Mouse (Mus musculus): Measurements from ENCODE around the gene Itga1. TPM values are rescaled to one million over a fixed set of nuclear protein-coding genes. Genes with fewer than 3 reads are reported as not detected.

Itga1 gene
- total and polyA plus RNA-seq, 3 experiments: not detected

DNA sequence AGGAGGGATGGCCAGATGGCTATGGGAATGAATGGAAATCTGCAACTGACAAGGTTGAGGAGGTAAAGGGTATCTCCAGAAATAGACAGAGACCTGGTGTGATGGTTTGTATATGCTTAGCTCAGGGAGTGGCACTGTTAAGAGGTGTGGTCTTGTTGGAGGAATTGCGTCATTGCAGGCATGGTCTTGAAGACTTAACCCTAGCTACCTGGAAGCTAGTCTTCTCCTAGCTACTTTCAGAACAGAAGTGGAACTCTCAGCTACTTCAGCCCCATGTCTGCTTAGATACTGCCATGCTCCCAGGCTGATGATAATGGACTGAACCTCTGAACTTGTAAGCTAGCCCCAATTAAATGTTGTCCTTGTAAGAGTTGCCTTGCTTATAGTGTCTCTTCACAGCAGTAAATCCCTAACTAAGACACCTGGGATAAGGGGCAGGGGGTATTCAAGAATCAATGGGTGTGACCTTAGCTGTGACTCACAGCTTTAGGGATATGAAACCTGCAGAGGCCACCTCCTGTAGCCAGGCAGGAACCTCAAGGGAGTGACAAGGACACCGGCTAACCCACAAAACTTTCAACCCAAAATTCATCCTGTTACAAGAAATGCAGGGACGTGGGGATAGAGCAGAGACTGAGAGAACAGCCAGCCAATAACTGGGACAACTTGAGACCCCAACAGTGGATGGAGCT lies 15.3 kb upstream of the Itga1 start:
- Histone ChIP-seq H3K4me3 (ENCODE audit: control insufficient read depth in 1 of 2, insufficient read depth in 1 of 2, low read depth in 2 of 2, low read length in 2 of 2) (no peak overlapping the region), H3K9ac (ENCODE audit: control insufficient read depth, low read depth, low read length, poor library complexity, severe bottlenecking) (no peak overlapping the region), H3K36me3 (ENCODE audit: control insufficient read depth in 1 of 2, insufficient read depth in 2 of 2, low read length in 2 of 2) (no peaks in the 10 kb centered on the region), H3K9me3 (replicated peaks; ENCODE audit: insufficient read depth, low read length) (no peaks in the 10 kb centered on the region), H3K79me2 (ENCODE audit: control insufficient read depth, insufficient read depth, low read length, poor library complexity) (no peaks in the 10 kb centered on the region), H3K27me3 (ENCODE audit: control insufficient read depth in 1 of 2, insufficient read depth in 2 of 2, low read length in 2 of 2) (no peaks in the 10 kb centered on the region), H3K27ac (ENCODE audit: control insufficient read depth, low read depth, low read length) (no peak overlapping the region), H3K4me1 (ENCODE audit: control insufficient read depth in 1 of 2, insufficient read depth in 2 of 2, low read length in 2 of 2) (no peaks in the 10 kb centered on the region)
- no peak for DNase-seq (ENCODE audit: low read depth, low spot score)
- TF ChIP-seq ZNF384 (IDR thresholded peaks at IDR 0.05; ENCODE audit: low read depth, low read length): no peak
- no peak for TF ChIP-seq POLR2A (IDR thresholded peaks at IDR 0.05; ENCODE audit: control insufficient read depth in 1 of 2, insufficient read depth in 1 of 2, low read depth in 1 of 2, low read length in 2 of 2, poor library complexity in 1 of 2)
- TF ChIP-seq TAL1 (IDR thresholded peaks at IDR 0.05; ENCODE audit: low read length): no peak
- TF ChIP-seq E2F4 (IDR thresholded peaks at IDR 0.05; ENCODE audit: borderline replicate concordance, low read depth, low read length): no peak
- no peak for TF ChIP-seq RCOR1 (IDR thresholded peaks at IDR 0.05; ENCODE audit: low read depth, low read length)
- TF ChIP-seq SMC3 (IDR thresholded peaks at IDR 0.05; ENCODE audit: low read depth, low read length): no peak
- TF ChIP-seq UBTF (IDR thresholded peaks at IDR 0.05; ENCODE audit: borderline replicate concordance, insufficient read depth, low read depth, low read length): no peak
- TF ChIP-seq MEF2A (IDR thresholded peaks at IDR 0.05; ENCODE audit: extremely low read depth, insufficient replicate concordance, low read depth, low read length, poor library complexity, severe bottlenecking): no peak
- TF ChIP-seq SIN3A (IDR thresholded peaks at IDR 0.05; ENCODE audit: low read length): no peak

DNA sequence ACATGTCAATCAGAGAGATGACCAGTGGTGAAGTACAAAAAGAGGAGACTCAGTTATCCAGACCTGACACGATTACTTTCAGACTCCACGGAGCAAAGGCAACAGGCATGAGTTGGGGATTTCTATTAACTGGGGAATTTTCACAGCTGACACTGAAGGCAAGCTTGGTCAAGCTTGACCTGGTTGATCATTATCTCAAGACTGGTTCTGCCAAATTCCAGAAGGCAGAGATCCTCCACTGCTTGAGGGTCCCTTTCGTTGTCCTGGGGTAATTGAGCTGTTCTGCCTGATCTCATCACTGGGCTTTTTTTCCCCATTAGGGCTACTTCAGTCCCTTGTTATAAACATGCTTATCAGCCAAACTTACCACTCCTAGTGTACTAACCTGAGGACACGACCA lies 7.9 kb upstream of the Itga1 start:
- Histone ChIP-seq H3K27ac (ENCODE audit: control insufficient read depth, low read depth, low read length) (no peak overlapping the region), H3K4me1 (ENCODE audit: control insufficient read depth in 1 of 2, insufficient read depth in 2 of 2, low read length in 2 of 2) (no peaks in the 10 kb centered on the region), H3K36me3 (ENCODE audit: control insufficient read depth in 1 of 2, insufficient read depth in 2 of 2, low read length in 2 of 2) (no peaks in the 10 kb centered on the region)

DNA sequence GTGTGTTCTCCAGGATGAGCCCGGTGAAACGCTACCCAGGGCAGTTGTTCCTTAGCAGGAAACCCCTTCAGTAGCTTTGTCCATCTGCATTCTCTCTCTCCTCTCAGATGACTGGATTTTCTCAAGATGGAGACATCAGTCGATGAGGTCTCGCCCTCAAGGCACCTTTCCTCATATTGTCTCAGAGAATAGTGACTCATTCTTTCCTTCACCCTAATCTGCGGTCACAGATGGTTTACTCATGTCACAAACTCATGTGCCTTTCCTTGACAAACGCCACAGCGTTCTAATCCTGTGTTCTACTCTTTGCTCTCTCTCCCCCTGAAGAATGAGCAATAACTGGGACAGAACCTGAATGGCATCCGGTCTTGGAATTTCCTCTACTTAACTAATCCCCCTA lies 5.7 kb upstream of the Itga1 start:
- Histone ChIP-seq H3K4me1 (ENCODE audit: control insufficient read depth in 1 of 2, insufficient read depth in 2 of 2, low read length in 2 of 2) (no peaks in the 10 kb centered on the region), H3K4me3 (ENCODE audit: control insufficient read depth in 1 of 2, insufficient read depth in 1 of 2, low read depth in 2 of 2, low read length in 2 of 2) (no peak overlapping the region), H3K9me3 (replicated peaks; ENCODE audit: insufficient read depth, low read length) (no peaks in the 10 kb centered on the region), H3K27me3 (ENCODE audit: control insufficient read depth in 1 of 2, insufficient read depth in 2 of 2, low read length in 2 of 2) (no peaks in the 10 kb centered on the region), H3K9ac (ENCODE audit: control insufficient read depth, low read depth, low read length, poor library complexity, severe bottlenecking) (no peak overlapping the region), H3K36me3 (ENCODE audit: control insufficient read depth in 1 of 2, insufficient read depth in 2 of 2, low read length in 2 of 2) (no peaks in the 10 kb centered on the region), H3K79me2 (ENCODE audit: control insufficient read depth, insufficient read depth, low read length, poor library complexity) (no peaks in the 10 kb centered on the region), H3K27ac (ENCODE audit: control insufficient read depth, low read depth, low read length) (no peak overlapping the region)
- TF ChIP-seq MXI1 (IDR thresholded peaks at IDR 0.05; ENCODE audit: low read depth, low read length): no peak
- DNase-seq (ENCODE audit: low read depth, low spot score): no peak

More for the DNA sequence above, 7.9 kb upstream of the Itga1 start:
- Histone ChIP-seq H3K79me2 (ENCODE audit: control insufficient read depth, insufficient read depth, low read length, poor library complexity) (no peaks in the 10 kb centered on the region), H3K4me3 (ENCODE audit: control insufficient read depth in 1 of 2, insufficient read depth in 1 of 2, low read depth in 2 of 2, low read length in 2 of 2) (no peak overlapping the region), H3K27me3 (ENCODE audit: control insufficient read depth in 1 of 2, insufficient read depth in 2 of 2, low read length in 2 of 2) (no peaks in the 10 kb centered on the region), H3K9me3 (replicated peaks; ENCODE audit: insufficient read depth, low read length) (no peaks in the 10 kb centered on the region), H3K9ac (ENCODE audit: control insufficient read depth, low read depth, low read length, poor library complexity, severe bottlenecking) (no peak overlapping the region)
- no peak for TF ChIP-seq E2F4 (IDR thresholded peaks at IDR 0.05; ENCODE audit: borderline replicate concordance, low read depth, low read length)
- no peak for TF ChIP-seq POLR2AphosphoS5 (IDR thresholded peaks at IDR 0.05; ENCODE audit: borderline replicate concordance, low read depth, low read length)
- no peak for TF ChIP-seq KAT2A (conservative IDR thresholded peaks at IDR 0.05; ENCODE audit: low read depth, low read length)
- TF ChIP-seq JUND (IDR thresholded peaks at IDR 0.05; ENCODE audit: low read depth, low read length): no peak
- no peak for TF ChIP-seq ZNF384 (IDR thresholded peaks at IDR 0.05; ENCODE audit: low read depth, low read length)
- no peak for TF ChIP-seq SMC3 (IDR thresholded peaks at IDR 0.05; ENCODE audit: low read depth, low read length)
- TF ChIP-seq POLR2A (IDR thresholded peaks at IDR 0.05; ENCODE audit: control insufficient read depth in 1 of 2, insufficient read depth in 1 of 2, low read depth in 1 of 2, low read length in 2 of 2, poor library complexity in 1 of 2): no peak
- TF ChIP-seq EP300 (IDR thresholded peaks at IDR 0.05; ENCODE audit: low read depth in 1 of 2, low read length in 2 of 2): no peak
- no peak for TF ChIP-seq TCF12 (IDR thresholded peaks at IDR 0.05; ENCODE audit: low read depth, low read length)
- DNase-seq (ENCODE audit: low read depth, low spot score): no peak
